Mouse (Mus musculus) lung, adult 2 months (tissue): Measurements from ENCODE around the gene Rab40c.

Experiments used
- CTCF ChIP-seq: fragments of 200-500 bp; IDR thresholded peaks from 2 replicates; pipeline ENCODE4 v1.5.1; 2011; ENCODE audit warnings: mild to moderate bottlenecking, low read length, control low read depth; ENCODE audit not compliant: insufficient read depth
- POLR2A ChIP-seq: fragments of 200-500 bp; IDR thresholded peaks from 2 replicates; pipeline ENCODE4 v1.6.1; 2011; ENCODE audit warnings: low read depth, mild to moderate bottlenecking, control low read depth, low read length, borderline replicate concordance; ENCODE audit errors: extremely low read depth

DNA sequence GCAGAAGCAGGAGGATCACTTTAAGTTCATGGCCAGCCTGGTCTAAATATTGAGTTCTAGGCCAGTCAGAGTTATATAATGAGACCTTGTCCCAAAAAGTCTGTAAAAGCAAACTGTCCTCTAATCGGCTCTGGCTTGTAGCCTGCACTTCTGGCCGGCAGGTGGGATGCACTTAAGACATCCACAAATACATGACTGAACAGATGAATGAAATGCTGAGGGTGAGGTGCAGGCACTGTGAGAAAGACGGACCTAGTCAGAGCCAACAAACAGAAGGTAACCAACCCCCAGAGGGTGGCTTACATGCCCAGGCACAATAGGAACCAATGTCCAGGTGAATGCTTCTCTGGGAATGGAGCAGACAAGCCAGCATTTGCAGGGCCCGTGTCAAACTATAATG lies 5.2 kb downstream of the Rab40c start:
- TF ChIP-seq CTCF (no peak), POLR2A (no peak)
